Mouse (Mus musculus) spleen, adult 18-20 months (tissue): ENCODE measurements around the gene Fblim1.

Experiments
- DNase-seq, 2 experiments: peaks; one replicate each; pipeline ENCODE4 v3.0.0; 2022; ENCODE audit warnings: mixed read lengths in 2 of 2

The Fblim1 gene

GRCm38 (mm10) chr4:141605861-141606260 lies at the start of gene Fblim1:
Gene Fblim1 (minus strand): TSS chr4:141606096.
- no peak for DNase-seq

- DNase-seq, result no peak
These were observed 48.6 kb upstream of the Fblim1 start for GRCm38 (mm10) chr4:141654509-141654908.

GRCm38 (mm10) chr4:141653813-141654212 lies 47.9 kb upstream of the Fblim1 start:
- no peak for DNase-seq

GRCm38 (mm10) chr4:141653044-141653443 lies 47.1 kb upstream of the Fblim1 start:
- DNase-seq, result no peak

- DNase-seq, result no peak
These were observed 46.0 kb upstream of the Fblim1 start for GRCm38 (mm10) chr4:141651944-141652343.

GRCm38 (mm10) chr4:141651286-141651685 lies 45.4 kb upstream of the Fblim1 start:
- DNase-seq, result no peak

- no peak for DNase-seq
These were observed 43.3 kb upstream of the Fblim1 start for GRCm38 (mm10) chr4:141649244-141649643.

GRCm38 (mm10) chr4:141648262-141648661 lies 42.4 kb upstream of the Fblim1 start:
- DNase-seq, result no peak

- DNase-seq, result no peak
These were observed 41.3 kb upstream of the Fblim1 start for GRCm38 (mm10) chr4:141647187-141647586.

- DNase-seq, result no peak
These were observed 40.1 kb upstream of the Fblim1 start for GRCm38 (mm10) chr4:141645988-141646387.

GRCm38 (mm10) chr4:141643118-141643855 lies 37.4 kb upstream of the Fblim1 start:
- DNase-seq, result no peak

- DNase-seq, result no peak
These were observed 36.3 kb upstream of the Fblim1 start for GRCm38 (mm10) chr4:141641961-141642811.

- no peak for DNase-seq
These were observed 35.5 kb upstream of the Fblim1 start for GRCm38 (mm10) chr4:141641353-141641771.

GRCm38 (mm10) chr4:141639474-141639873 lies 33.6 kb upstream of the Fblim1 start:
- DNase-seq, result no peak

GRCm38 (mm10) chr4:141636693-141637092 lies 30.8 kb upstream of the Fblim1 start:
- DNase-seq, result no peak

GRCm38 (mm10) chr4:141635991-141636390 lies 30.1 kb upstream of the Fblim1 start:
- no peak for DNase-seq

GRCm38 (mm10) chr4:141632111-141632873 lies 26.4 kb upstream of the Fblim1 start:
- no peak for DNase-seq

- no peak for DNase-seq
These were observed 25.4 kb upstream of the Fblim1 start for GRCm38 (mm10) chr4:141631250-141631649.

GRCm38 (mm10) chr4:141630021-141630420 lies 24.1 kb upstream of the Fblim1 start:
- no peak for DNase-seq

- DNase-seq, result no peak
These were observed 22.8 kb upstream of the Fblim1 start for GRCm38 (mm10) chr4:141628661-141629060.

GRCm38 (mm10) chr4:141627502-141627901 lies 21.6 kb upstream of the Fblim1 start:
- DNase-seq, result no peak

- DNase-seq, result no peak
These were observed 20.1 kb upstream of the Fblim1 start for GRCm38 (mm10) chr4:141625774-141626550.
